Mouse (Mus musculus) spleen, adult 2 months (tissue): Measurements from ENCODE around the gene Abcc8.

Source experiments
- CTCF ChIP-seq: fragments of 200-500 bp; IDR thresholded peaks from 2 replicates; pipeline ENCODE4 v1.5.1; 2011; ENCODE audit warnings: mild to moderate bottlenecking, inconsistent platforms; ENCODE audit not compliant: insufficient read depth, insufficient read length, insufficient replicate concordance; ENCODE audit errors: extremely low read depth
- POLR2A ChIP-seq: fragments of 200-500 bp; IDR thresholded peaks from 2 replicates; pipeline ENCODE4 v1.6.1; 2011; ENCODE audit warnings: low read depth, low read length, inconsistent platforms

DNA sequence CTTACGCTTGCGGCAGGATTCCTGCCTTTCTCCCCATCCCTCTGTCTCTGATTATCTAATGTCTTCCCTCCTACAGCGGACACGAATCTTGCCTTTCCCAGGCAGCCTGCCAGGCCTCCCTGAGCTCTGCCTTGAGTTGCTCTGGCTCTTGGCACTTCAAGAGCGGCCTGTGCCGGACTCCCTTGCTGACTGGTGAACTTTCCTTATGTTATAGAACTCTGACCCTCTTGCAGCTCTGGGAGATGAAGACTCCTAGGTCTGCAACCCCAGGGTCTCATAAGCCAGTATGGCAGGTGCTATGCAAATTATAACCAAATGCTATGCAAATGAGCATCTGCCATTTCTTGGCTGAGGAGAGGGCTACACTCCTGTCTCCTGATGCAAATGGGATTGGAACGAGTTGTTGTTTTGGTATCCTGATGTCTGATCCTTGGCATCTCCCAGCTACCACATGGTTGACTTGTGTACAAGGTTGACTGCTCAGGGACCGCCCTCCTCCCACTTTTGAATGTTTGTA lies 76.7 kb downstream of the Abcc8 start:
- no peak for TF ChIP-seq CTCF
- no peak for TF ChIP-seq POLR2A
